ENCODE assay signal across 17 mouse cellular contexts in the genomic region with DNA sequence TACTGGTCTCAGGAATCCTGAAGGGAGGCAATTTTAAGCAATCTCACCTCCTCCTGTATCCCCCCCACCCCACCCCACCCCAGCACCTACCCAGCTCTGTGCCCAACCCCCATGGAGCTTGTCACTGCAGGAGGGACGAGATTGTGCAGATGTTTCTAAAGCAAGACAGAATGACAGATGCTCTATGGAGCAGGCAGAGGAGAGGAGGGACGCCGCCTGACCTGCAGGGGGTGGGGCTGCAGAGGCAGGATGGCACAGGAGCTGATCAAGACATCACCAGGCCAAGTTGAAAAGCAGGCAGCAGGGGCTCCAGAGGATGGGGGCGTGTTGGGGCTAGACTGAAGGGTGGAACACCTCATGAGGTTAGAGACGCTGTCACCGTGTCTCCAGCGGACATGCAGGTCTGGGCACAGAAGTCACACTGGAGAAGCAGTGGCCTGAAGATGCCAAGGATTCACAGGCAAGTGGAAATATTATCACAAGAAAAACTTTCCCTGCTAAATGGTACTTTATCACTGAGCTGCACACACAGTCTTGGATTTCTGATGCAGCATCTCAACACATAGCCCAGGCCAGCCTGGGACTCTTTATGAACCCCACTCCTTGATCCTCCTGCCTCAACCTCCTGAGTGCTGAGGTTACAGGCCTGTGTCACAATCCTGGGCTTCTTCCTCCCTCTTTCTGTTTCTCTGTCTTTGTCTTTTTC. TPM values are rescaled to one million over a fixed set of nuclear protein-coding genes. Genes with fewer than 3 reads are reported as not detected.
DNase-seq lines count a peak whose midpoint lies in the region; ATAC-seq lines count a peak whose summit lies in the region.
"Had no signal": no experiment of that assay in that cellular context is flagged by ENCODE, and none has a peak within 500 bp of the region (broad histone marks: within the 10 kb centered on the region; RNA-seq: fewer than 3 reads in every experiment).

No protein-coding gene starts in this region.

- peaks cover 19% of the 10 kb centered on the region for H3K4me1 ChIP-seq in forebrain, embryonic 11.5 days (replicated peaks; ENCODE audit: control insufficient read depth, insufficient read depth, low read length)
- H3K4me1 ChIP-seq in hindbrain, embryonic 13.5 days (replicated peaks) = peaks cover 70% of the 10 kb centered on the region
- peaks cover 32% of the 10 kb centered on the region for H3K4me1 ChIP-seq in midbrain, embryonic 14.5 days (ENCODE audit: control insufficient read depth, insufficient read depth, low read length)

- H3K4me2 ChIP-seq in forebrain, embryonic 11.5 days (ENCODE audit: low read depth, low read length, severe bottlenecking) = no peak overlapping the region
- no peak overlapping the region for H3K4me2 ChIP-seq in hindbrain, embryonic 13.5 days
- H3K4me2 ChIP-seq in midbrain, embryonic 14.5 days (ENCODE audit: low read length) = no peak overlapping the region
- H3K4me2 ChIP-seq: kidney, embryonic 15.5 days; limb, embryonic 13.5 days had no signal

- ATAC-seq in forebrain, embryonic 11.5 days (replicated peaks; ENCODE audit: low FRiP score) = peak; percentile 22; the same call in 1 of the 2 replicates
- ATAC-seq in hindbrain, embryonic 13.5 days (ENCODE audit: low FRiP score) = no peak
- ATAC-seq in midbrain, embryonic 14.5 days (ENCODE audit: low FRiP score, low TSS enrichment) = peak; percentile 46; the same call in 1 of the 2 replicates
- ATAC-seq: inflammation-experienced regulatory T-cells, adult 6 months; liver, postnatal 0 days had no signal

- 46% methylated on average over 7 of the region's 7 CpGs for WGBS in forebrain, embryonic 11.5 days
- 29% methylated on average over 7 of the region's 7 CpGs for WGBS in hindbrain, embryonic 13.5 days
- 10% methylated on average over 7 of the region's 7 CpGs for WGBS in midbrain, embryonic 14.5 days

- H3K9me3 ChIP-seq in forebrain, embryonic 11.5 days (ENCODE audit: control insufficient read depth, low read length) = no peaks in the 10 kb centered on the region
- H3K9me3 ChIP-seq in hindbrain, embryonic 13.5 days = no peaks in the 10 kb centered on the region
- H3K9me3 ChIP-seq in midbrain, embryonic 14.5 days (ENCODE audit: control insufficient read depth, low read length) = no peaks in the 10 kb centered on the region
- H3K9me3 ChIP-seq: kidney, embryonic 15.5 days; limb, embryonic 13.5 days had no signal

- H3K27ac ChIP-seq in forebrain, embryonic 11.5 days (ENCODE audit: low read depth, low read length) = no peak overlapping the region
- H3K27ac ChIP-seq in hindbrain, embryonic 13.5 days = peak overlapping the region; percentile 74
- 0 out of 2 replicates have a peak overlapping the region, but pooled peaks have one; percentile 32 for H3K27ac ChIP-seq in midbrain, embryonic 14.5 days (replicated peaks; ENCODE audit: low read depth, low read length)
- H3K27ac ChIP-seq: kidney, embryonic 15.5 days; limb, embryonic 13.5 days; macrophage had no signal

- no peaks in the 10 kb centered on the region for H3K36me3 ChIP-seq in forebrain, embryonic 11.5 days (ENCODE audit: control insufficient read depth, insufficient read depth, low read length)
- H3K36me3 ChIP-seq in hindbrain, embryonic 13.5 days = no peaks in the 10 kb centered on the region
- no peaks in the 10 kb centered on the region for H3K36me3 ChIP-seq in midbrain, embryonic 14.5 days (ENCODE audit: control insufficient read depth, insufficient read depth, low read length)
- H3K36me3 ChIP-seq: kidney, embryonic 15.5 days; limb, embryonic 13.5 days had no signal

- peak; percentile 8 for DNase-seq in embryo, embryonic 9.5 days (ENCODE audit: extremely low spot score)
- DNase-seq in embryo, embryonic 10.5 days (ENCODE audit: low spot score) = no peak
- no peak for DNase-seq in forebrain, embryonic 11.5 days (ENCODE audit: low spot score)
- no peak for DNase-seq in midbrain, embryonic 14.5 days
- no peak for DNase-seq in spleen, adult 18-20 months
- no peak for DNase-seq in ovary, postnatal 36 days (ENCODE audit: low spot score)
- no peak for DNase-seq in liver
- DNase-seq: adrenal gland, postnatal 14 days; cerebellum, adult 9-10 months; liver, postnatal 0 days; right cerebral cortex, adult 18-20 months; thymus, postnatal 4 days had no signal

- H3K9ac ChIP-seq in forebrain, embryonic 11.5 days (ENCODE audit: low read length) = no peak overlapping the region; the same call in 1 of the 2 replicates
- H3K9ac ChIP-seq in hindbrain, embryonic 13.5 days = peak overlapping the region; percentile 3; the same call in 1 of the 2 replicates
- no peak overlapping the region for H3K9ac ChIP-seq in midbrain, embryonic 14.5 days (replicated peaks; ENCODE audit: low read length)
- H3K9ac ChIP-seq: kidney, embryonic 15.5 days; limb, embryonic 13.5 days; liver, postnatal 0 days had no signal

- H3K27me3 ChIP-seq in forebrain, embryonic 11.5 days (ENCODE audit: control insufficient read depth, insufficient read depth, low read length) = no peaks in the 10 kb centered on the region
- H3K27me3 ChIP-seq in hindbrain, embryonic 13.5 days = no peaks in the 10 kb centered on the region
- H3K27me3 ChIP-seq in midbrain, embryonic 14.5 days (ENCODE audit: control insufficient read depth, insufficient read depth, low read length) = no peaks in the 10 kb centered on the region

- no peak overlapping the region for H3K4me3 ChIP-seq in forebrain, embryonic 11.5 days (ENCODE audit: low read depth, low read length)
- no peak overlapping the region for H3K4me3 ChIP-seq in hindbrain, embryonic 13.5 days
- H3K4me3 ChIP-seq in midbrain, embryonic 14.5 days (replicated peaks; ENCODE audit: low read depth, low read length) = no peak overlapping the region
- H3K4me3 ChIP-seq: kidney, embryonic 15.5 days; limb, embryonic 13.5 days had no signal

RNA-seq across cellular contexts. Expression of gene Zfp536, which starts 37.6 kb away (rescaled TPM):
- 34.4 and 41.8 TPM in 2 replicates for polyA plus RNA-seq in forebrain, embryonic 11.5 days (2014; fragmentation: Nextera tagmentation; extraction: Ambion mirVana)
- 50.9 and 51.4 TPM in 2 replicates for polyA plus RNA-seq in hindbrain, embryonic 13.5 days (2015; fragmentation: Nextera tagmentation; extraction: Ambion mirVana)
- polyA plus RNA-seq in midbrain, embryonic 14.5 days (2014; fragmentation: Nextera tagmentation; extraction: Ambion mirVana) = 34.9 and 38.0 TPM in 2 replicates
- polyA plus RNA-seq: liver, postnatal 0 days; macrophage had no signal
